Mouse (Mus musculus) left cerebral cortex, postnatal 10 days (tissue): Measurements from ENCODE around the gene Nr2f1. TPM values are rescaled to one million over a fixed set of nuclear protein-coding genes. Genes with fewer than 3 reads are reported as not detected.

Experiments used
- DNase-seq, 2 experiments: peaks; one replicate each; pipeline ENCODE4 v3.0.0; 2021 to 2022; ENCODE audit warnings: low spot score in 2 of 2, mixed read lengths in 1 of 2; ENCODE audit errors: extremely low spot score in 1 of 2
- intact Hi-C: fragments of 180-260 bp; cut with DNase I; formaldehyde crosslinking; loops from one replicate; pipeline ENCODE4 v1.15.1; 2025
- total RNA-seq, 2 experiments: library from RNA; stranded (reverse); gene quantifications; 2 replicates each; pipeline ENCODE4 v1.2.3; 2021

The Nr2f1 gene
- total RNA-seq, 2 experiments from 2014 or later: 146 to 153 TPM

DNA sequence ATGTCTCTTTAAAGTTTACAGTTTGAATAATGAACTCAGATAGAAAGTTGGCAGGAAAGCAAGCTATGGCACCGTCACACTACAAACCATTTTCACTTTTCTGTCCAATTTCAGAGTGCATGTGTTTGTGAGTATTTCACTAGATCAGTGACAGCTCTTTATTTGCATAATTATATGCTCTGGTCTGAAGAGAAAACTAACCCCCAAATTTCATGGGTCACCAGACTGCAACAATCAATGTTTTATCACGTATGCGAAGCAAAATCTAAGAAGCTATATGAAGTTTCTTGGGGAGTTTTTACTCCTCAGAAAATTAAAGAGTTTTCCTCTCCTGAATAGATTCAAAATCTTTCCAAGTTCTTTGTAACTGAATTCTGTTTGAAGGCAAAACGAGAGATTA lies 31.4 kb downstream of the Nr2f1 start:
- DNase-seq: no peak
- intact Hi-C loops: loop anchor here (10.0 kb wide), 1 partner anchor 773 kb away; no protein-coding TSS in a partner anchor

DNA sequence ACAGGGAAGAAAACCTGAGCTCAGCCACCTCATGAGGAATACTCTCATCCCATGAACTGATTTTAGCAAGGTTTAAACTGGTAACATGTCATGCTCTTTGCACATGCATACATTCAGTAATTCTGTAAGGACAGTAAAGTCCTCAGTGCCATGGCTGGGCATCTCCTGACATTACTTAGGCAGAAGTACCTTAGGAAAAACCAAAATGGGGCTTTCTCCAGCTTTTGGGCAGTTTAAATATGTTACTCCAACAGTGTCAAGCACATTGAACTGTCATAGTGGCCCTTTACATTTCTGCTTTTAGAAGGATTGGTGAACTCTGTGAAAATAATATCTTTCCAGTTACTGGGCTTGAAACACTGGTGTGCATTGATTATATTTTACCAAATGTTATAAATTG lies 34.6 kb downstream of the Nr2f1 start:
- intact Hi-C loops: loop anchor here (5.0 to 10.0 kb wide), 2 partner anchors 178 to 770 kb away; no protein-coding TSS in a partner anchor
- DNase-seq: no peak

DNA sequence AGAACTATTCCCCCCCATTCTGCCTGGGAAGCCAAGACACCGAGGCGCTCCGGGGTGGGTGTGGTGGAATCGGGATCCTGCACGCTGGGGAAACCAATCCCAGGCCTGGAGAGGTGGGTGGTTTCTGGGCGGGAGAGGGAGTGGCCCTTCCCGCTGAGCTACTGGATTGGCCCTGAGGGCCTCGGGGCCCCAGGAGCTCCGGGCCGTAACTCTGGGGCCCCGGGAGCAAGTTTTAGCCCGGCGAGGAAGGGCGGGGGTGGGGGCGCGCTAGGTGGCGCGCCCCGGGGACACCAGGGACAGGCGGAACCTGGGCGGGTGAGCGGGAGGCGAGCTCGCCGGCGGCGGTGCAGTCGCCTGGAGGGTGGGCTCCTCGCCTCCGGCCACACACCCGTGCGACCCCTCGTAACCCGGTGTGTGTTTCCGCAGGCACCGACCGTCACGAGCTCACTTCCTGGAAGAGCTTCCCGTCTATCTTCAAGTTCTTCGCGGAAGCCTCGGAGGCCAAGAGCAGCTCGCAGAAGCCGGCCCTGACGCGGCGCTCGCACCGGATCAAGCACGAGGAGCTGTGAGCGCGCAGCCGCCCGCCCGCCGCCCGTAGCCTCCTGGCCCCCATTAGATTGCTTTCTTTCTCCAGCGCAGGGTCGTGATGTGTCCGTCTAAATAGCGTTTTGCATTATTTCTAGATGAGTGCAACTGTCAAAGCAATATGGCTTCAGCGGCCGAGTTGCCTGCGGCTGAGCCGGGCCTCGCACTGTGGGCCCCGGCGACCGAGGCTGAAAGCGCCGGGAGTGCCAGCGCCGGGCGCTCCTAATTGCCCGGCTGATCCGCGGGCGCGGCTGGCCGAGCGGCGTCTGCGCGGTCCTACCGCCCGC lies 36.2 kb downstream of the Nr2f1 start:
- intact Hi-C loops: loop anchor here (5.0 to 10.0 kb wide), 2 partner anchors 176 to 769 kb away; no protein-coding TSS in a partner anchor
- DNase-seq: peak; percentile 71 to 86

DNA sequence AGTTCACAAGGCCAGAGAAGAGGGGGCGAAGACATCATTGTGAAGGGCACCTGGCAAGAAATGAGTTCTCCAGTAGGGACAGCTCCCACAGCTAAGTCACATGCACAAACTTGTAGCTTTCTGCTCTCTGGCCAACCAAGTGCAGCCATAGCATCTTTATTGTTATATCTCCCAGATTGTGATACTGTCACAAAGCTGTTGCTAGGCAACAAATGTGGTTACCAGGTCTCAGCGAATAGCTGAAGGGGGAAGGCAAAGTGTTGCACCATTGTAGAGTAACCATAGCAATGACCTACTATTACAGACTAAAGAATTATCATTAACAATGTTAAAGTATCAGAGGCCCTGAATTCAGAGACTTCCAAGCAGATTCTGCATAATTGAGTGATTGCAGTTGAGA lies 37.4 kb downstream of the Nr2f1 start:
- intact Hi-C loops: loop anchor here (5.0 to 10.0 kb wide), 2 partner anchors 175 to 767 kb away; no protein-coding TSS in a partner anchor
- no peak for DNase-seq

DNA sequence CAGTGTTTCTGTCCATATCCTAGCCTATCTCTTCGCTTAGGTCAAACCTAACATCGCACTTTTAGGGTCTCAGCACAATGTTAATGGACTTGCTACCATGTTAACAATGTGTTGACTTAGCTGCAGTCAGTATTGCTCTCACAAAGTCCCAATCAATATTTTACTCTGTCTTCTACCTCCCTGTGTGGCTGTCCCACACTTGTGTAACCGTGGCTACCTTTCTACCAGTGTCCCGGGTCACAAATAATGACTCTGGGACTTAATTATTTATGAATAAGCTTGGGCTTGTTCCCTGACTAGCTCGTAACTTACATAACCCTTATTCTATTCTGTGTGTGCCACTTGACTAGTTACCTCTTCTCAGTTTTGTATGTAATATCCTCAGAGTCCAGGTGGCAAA lies 42.1 kb downstream of the Nr2f1 start:
- intact Hi-C loops: no loop called here

More for the DNA sequence above, 42.1 kb downstream of the Nr2f1 start:
- DNase-seq: no peak

Other genes starting within 250 kb of the Nr2f1 start
- gene Pou5f2, start 174.9 kb downstream of the Nr2f1 start, total RNA-seq: 1 to 10 TPM; 1.3 to 1.4 TPM